Mouse (Mus musculus) CH12.LX (cell line): Measurements from ENCODE around the gene Begain. TPM values are rescaled to one million over a fixed set of nuclear protein-coding genes. Genes with fewer than 3 reads are reported as not detected.

Experiments
- DNase-seq: peaks from one replicate; pipeline ENCODE4 v3.0.0-alpha.2; 2013; ENCODE audit errors: extremely low read depth
- H3K27ac ChIP-seq: 2 replicates; pipeline ENCODE4 v1.5.1; 2012; ENCODE audit warnings: low read depth, mild to moderate bottlenecking, control low read depth, moderate library complexity; ENCODE audit not compliant: insufficient read depth
- H3K27me3 ChIP-seq: replicated peaks from 2 replicates; pipeline ENCODE3; 2012; ENCODE audit warnings: inconsistent platforms
- H3K36me3 ChIP-seq, 2 experiments: replicated peaks in 1 of 2; 2 replicates each; pipeline versions ENCODE3 to v1.6.1; 2012; ENCODE audit warnings: inconsistent platforms in 1 of 2, low read length in 1 of 2, mild to moderate bottlenecking in 1 of 2, mixed read lengths in 1 of 2, moderate library complexity in 1 of 2; ENCODE audit not compliant: control insufficient read depth in 1 of 2, insufficient read depth in 1 of 2
- H3K4me1 ChIP-seq, 2 experiments: 2 replicates each; pipeline ENCODE4 v1.6.1; 2012; ENCODE audit warnings: inconsistent platforms in 1 of 2, moderate library complexity in 1 of 2; ENCODE audit not compliant: insufficient read depth in 2 of 2, control insufficient read depth in 1 of 2
- H3K4me2 ChIP-seq: 2 replicates; pipeline ENCODE4 v1.6.1; 2012; ENCODE audit warnings: low read depth, mild to moderate bottlenecking, control low read depth; ENCODE audit not compliant: poor library complexity, insufficient read depth, severe bottlenecking
- H3K4me3 ChIP-seq, 3 experiments: fragments of 150-350 bp in 1 of 3; sonication (generic) in 1 of 3; replicated peaks in 1 of 3; 2 replicates each; pipeline versions ENCODE3 to v1.5.1; 2011 to 2012; ENCODE audit warnings: low read depth in 2 of 3, low read length in 2 of 3, mild to moderate bottlenecking in 2 of 3, moderate library complexity in 2 of 3, control low read depth in 1 of 3, improper control_type of control experiment in 1 of 3, inconsistent platforms in 1 of 3, mixed read lengths in 1 of 3; ENCODE audit not compliant: poor library complexity in 1 of 3
- H3K79me2 ChIP-seq: replicated peaks from 2 replicates; pipeline ENCODE4 v1.6.1; 2012; ENCODE audit warnings: mild to moderate bottlenecking, moderate library complexity; ENCODE audit not compliant: control insufficient read depth, poor library complexity, insufficient read depth, severe bottlenecking; ENCODE audit errors: extremely low read depth
- H3K9ac ChIP-seq: 2 replicates; pipeline ENCODE4 v1.6.1; 2012; ENCODE audit warnings: low read depth, mild to moderate bottlenecking, control low read depth, moderate library complexity; ENCODE audit not compliant: insufficient read depth
- H3K9me3 ChIP-seq: replicated peaks from 2 replicates; pipeline ENCODE3; 2012; ENCODE audit warnings: low read length, inconsistent platforms, mixed read lengths
- BHLHE40 ChIP-seq: IDR thresholded peaks from 2 replicates; pipeline ENCODE4 v1.6.1; 2011; ENCODE audit warnings: mild to moderate bottlenecking, low read depth, low read length, improper control_type of control experiment
- CHD1 ChIP-seq: IDR thresholded peaks from 2 replicates; pipeline ENCODE4 v1.6.1; 2012; ENCODE audit warnings: low read depth, low read length, improper control_type of control experiment, inconsistent platforms
- CTCF ChIP-seq, 2 experiments: IDR thresholded peaks in 1 of 2; conservative IDR thresholded peaks in 1 of 2; 2 replicates each; pipeline ENCODE4 v1.5.1; 2011 to 2012; ENCODE audit warnings: low read depth in 2 of 2, low read length in 2 of 2, improper control_type of control experiment in 1 of 2, inconsistent platforms in 1 of 2, mild to moderate bottlenecking in 1 of 2, moderate library complexity in 1 of 2
- E2F4 ChIP-seq: IDR thresholded peaks from 2 replicates; pipeline ENCODE4 v1.6.1; 2011; ENCODE audit warnings: low read depth, low read length, improper control_type of control experiment; ENCODE audit not compliant: insufficient replicate concordance
- EP300 ChIP-seq: IDR thresholded peaks from 2 replicates; pipeline ENCODE4 v1.6.1; 2011; ENCODE audit warnings: low read length, improper control_type of control experiment
- ETS1 ChIP-seq: conservative IDR thresholded peaks from 2 replicates; pipeline ENCODE4 v1.6.1; 2012; ENCODE audit warnings: low read depth, mild to moderate bottlenecking, inconsistent platforms, low read length, improper control_type of control experiment, moderate library complexity
- GABPA ChIP-seq: IDR thresholded peaks from 2 replicates; pipeline ENCODE4 v1.6.1; 2012; ENCODE audit warnings: low read depth, low read length, improper control_type of control experiment, inconsistent platforms; ENCODE audit not compliant: insufficient replicate concordance
- HCFC1 ChIP-seq: IDR thresholded peaks from 2 replicates; pipeline ENCODE4 v1.6.1; 2012; ENCODE audit warnings: low read depth, mild to moderate bottlenecking, inconsistent platforms, low read length, improper control_type of control experiment
- MEF2A ChIP-seq: IDR thresholded peaks from 2 replicates; pipeline ENCODE4 v1.6.1; 2014; ENCODE audit warnings: low read depth, mild to moderate bottlenecking, inconsistent platforms, low read length, improper control_type of control experiment, borderline replicate concordance
- PAX5 ChIP-seq: IDR thresholded peaks from 2 replicates; pipeline ENCODE4 v1.6.1; 2012; ENCODE audit warnings: low read length, inconsistent platforms, mixed read lengths
- POLR2A ChIP-seq: IDR thresholded peaks from 2 replicates; pipeline ENCODE4 v1.6.1; 2011; ENCODE audit warnings: low read depth, mild to moderate bottlenecking, improper control_type of control experiment, low read length
- POLR2AphosphoS2 ChIP-seq: IDR thresholded peaks from 2 replicates; pipeline ENCODE4 v1.6.1; 2011; ENCODE audit warnings: low read depth, low read length, improper control_type of control experiment
- RAD21 ChIP-seq: IDR thresholded peaks from 2 replicates; pipeline ENCODE4 v1.6.1; 2011; ENCODE audit warnings: low read depth, mild to moderate bottlenecking, low read length, improper control_type of control experiment, moderate library complexity
- SIN3A ChIP-seq: IDR thresholded peaks from 2 replicates; pipeline ENCODE4 v1.6.1; 2012; ENCODE audit warnings: low read length, improper control_type of control experiment, inconsistent platforms
- TCF12 ChIP-seq: IDR thresholded peaks from 2 replicates; pipeline ENCODE4 v1.6.1; 2014; ENCODE audit warnings: low read depth, mild to moderate bottlenecking, inconsistent platforms, low read length, improper control_type of control experiment
- ZC3H11A ChIP-seq: IDR thresholded peaks from 2 replicates; pipeline ENCODE4 v1.6.1; 2012; ENCODE audit warnings: low read depth, mild to moderate bottlenecking, inconsistent platforms, low read length, improper control_type of control experiment
- dilution Hi-C: fragments of 300-500 bp; cut with MboI; formaldehyde crosslinking; loops from 2 replicates; pipeline ENCODE4 v1.14.3; 2020; ENCODE audit warnings: low sequenced_read_pairs; ENCODE audit not compliant: extremely low pct_unique_long_range_greater_than_20kb, extremely low pct_ligation_motif_present
- in situ Hi-C: fragments of 300-500 bp; cut with MboI; formaldehyde crosslinking; loops from 3 replicates; pipeline ENCODE4 v1.14.3; 2019; ENCODE audit warnings: low sequenced_read_pairs, low pct_ligation_motif_present, low pct_unique_long_range_greater_than_20kb, mixed read lengths
- polyA plus RNA-seq: library from polyadenylated mRNA; unstranded; fragments of >175 nt; gene quantifications from 2 replicates; pipeline ENCODE4 v1.2.1, GENCODE M21; 2012; ENCODE audit warnings: low read depth; ENCODE audit not compliant: insufficient read length
- total RNA-seq, 2 experiments: library from RNA; depleted of rRNA; stranded (reverse); fragments of 300-350 nt in 1 of 2; fragments of >200 nt in 1 of 2; gene quantifications; 2 replicates each; pipeline ENCODE4 v1.2.3; 2012 to 2014

The Begain gene
- total and polyA plus RNA-seq, 3 experiments: 0.08 to 0.89 TPM; not detected in 1

GRCm38 (mm10) chr12:108987448-108987847 is 80.6 kb downstream of the Begain start:
- DNase-seq: no peak
- Histone ChIP-seq H3K36me3 (peaks cover 0 to 28% of the 10 kb centered on the region in 2 experiments), H3K79me2 (no peaks in the 10 kb centered on the region), H3K4me2 (no peak overlapping the region), H3K27me3 (no peaks in the 10 kb centered on the region), H3K9ac (no peak overlapping the region), H3K27ac (no peak overlapping the region), H3K4me3 (no peak overlapping the region), H3K4me1 (peaks cover 0 to 37% of the 10 kb centered on the region in 2 experiments; a peak in 2 of 4 replicates), H3K9me3 (no peaks in the 10 kb centered on the region)
- in situ Hi-C loops: no loop called here
- TF ChIP-seq HCFC1: no peak
- no peak for TF ChIP-seq EP300
- TF ChIP-seq PAX5: no peak
- TF ChIP-seq E2F4: no peak
- no peak for TF ChIP-seq CTCF (conservative IDR thresholded peaks at IDR 0.05 in 1 of 2, IDR thresholded peaks at IDR 0.05 in 1 of 2; ENCODE audit: low read depth in 2 of 2, low read length in 2 of 2)
- no peak for TF ChIP-seq MEF2A
- no peak for TF ChIP-seq GABPA
- no peak for TF ChIP-seq CHD1
- TF ChIP-seq BHLHE40: no peak
- dilution Hi-C loops: no loop called here

DNA sequence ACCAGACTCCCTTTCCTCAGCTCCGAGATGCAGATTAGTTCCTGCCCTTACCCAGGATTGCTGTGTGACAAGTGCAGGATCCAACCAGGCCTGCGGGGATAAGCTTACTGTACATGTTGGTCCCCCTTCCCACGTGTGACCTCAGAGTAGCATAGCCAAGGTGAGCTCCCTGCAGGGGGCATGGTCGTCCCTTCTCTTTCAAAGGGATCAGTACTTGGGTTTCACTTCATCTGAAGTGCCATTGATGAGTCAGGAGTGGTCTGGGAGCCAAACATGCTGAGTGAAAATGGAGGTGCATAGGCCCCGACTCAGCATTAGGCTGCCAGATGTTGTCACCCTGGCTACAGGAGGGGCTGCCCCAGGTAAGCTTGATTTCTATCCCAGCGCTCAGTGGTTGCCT is 83.0 kb downstream of the Begain start:
- TF ChIP-seq MEF2A: no peak
- TF ChIP-seq ETS1: no peak
- TF ChIP-seq TCF12: no peak
- no peak for TF ChIP-seq ZC3H11A
- no peak for TF ChIP-seq E2F4
- dilution Hi-C loops: no loop called here
- Histone ChIP-seq H3K4me2 (no peak overlapping the region), H3K79me2 (no peaks in the 10 kb centered on the region), H3K36me3 (peaks cover 0 to 38% of the 10 kb centered on the region in 2 experiments), H3K4me3 (no peak overlapping the region), H3K27me3 (no peaks in the 10 kb centered on the region), H3K4me1 (peaks cover 0 to 28% of the 10 kb centered on the region in 2 experiments; a peak in 2 of 4 replicates), H3K27ac (no peak overlapping the region), H3K9me3 (no peaks in the 10 kb centered on the region), H3K9ac (no peak overlapping the region)
- in situ Hi-C loops: no loop called here
- no peak for DNase-seq

DNA sequence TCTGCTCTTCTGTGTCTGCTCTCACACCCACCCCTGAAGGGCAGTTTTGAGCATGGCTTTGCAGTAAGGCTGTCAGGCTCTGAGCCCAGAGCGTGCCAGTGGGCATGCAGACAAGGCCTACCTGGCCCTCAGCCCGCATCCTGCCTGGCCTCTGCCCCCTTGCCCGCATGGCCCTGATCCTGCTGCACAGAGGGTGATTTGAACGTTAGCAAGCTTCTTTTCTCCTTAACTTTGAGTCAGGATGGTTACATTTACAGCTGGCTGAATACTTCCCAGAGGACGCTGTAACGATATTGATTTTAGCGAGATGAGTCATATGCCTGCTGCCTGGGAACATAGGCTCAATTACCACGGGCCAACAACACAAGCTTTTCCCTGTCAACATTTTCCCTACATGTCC is 83.5 kb downstream of the Begain start:
- in situ Hi-C loops: no loop called here
- no peak overlapping the region for H3K9ac ChIP-seq
- dilution Hi-C loops: no loop called here

More for the DNA sequence above, 83.5 kb downstream of the Begain start:
- Histone ChIP-seq H3K4me2 (no peak overlapping the region), H3K4me1 (peaks cover 0 to 28% of the 10 kb centered on the region in 2 experiments; a peak in 2 of 4 replicates), H3K9me3 (no peaks in the 10 kb centered on the region), H3K27me3 (no peaks in the 10 kb centered on the region), H3K36me3 (peaks cover 0 to 40% of the 10 kb centered on the region in 2 experiments), H3K79me2 (no peaks in the 10 kb centered on the region), H3K27ac (no peak overlapping the region), H3K4me3 (no peak overlapping the region)
- no peak for DNase-seq
- TF ChIP-seq POLR2A: no peak
- no peak for TF ChIP-seq POLR2AphosphoS2
- TF ChIP-seq PAX5: no peak
- TF ChIP-seq SIN3A: no peak
- TF ChIP-seq RAD21: no peak
